8 mouse cellular contexts compared by ENCODE assay signal in the genomic region with DNA sequence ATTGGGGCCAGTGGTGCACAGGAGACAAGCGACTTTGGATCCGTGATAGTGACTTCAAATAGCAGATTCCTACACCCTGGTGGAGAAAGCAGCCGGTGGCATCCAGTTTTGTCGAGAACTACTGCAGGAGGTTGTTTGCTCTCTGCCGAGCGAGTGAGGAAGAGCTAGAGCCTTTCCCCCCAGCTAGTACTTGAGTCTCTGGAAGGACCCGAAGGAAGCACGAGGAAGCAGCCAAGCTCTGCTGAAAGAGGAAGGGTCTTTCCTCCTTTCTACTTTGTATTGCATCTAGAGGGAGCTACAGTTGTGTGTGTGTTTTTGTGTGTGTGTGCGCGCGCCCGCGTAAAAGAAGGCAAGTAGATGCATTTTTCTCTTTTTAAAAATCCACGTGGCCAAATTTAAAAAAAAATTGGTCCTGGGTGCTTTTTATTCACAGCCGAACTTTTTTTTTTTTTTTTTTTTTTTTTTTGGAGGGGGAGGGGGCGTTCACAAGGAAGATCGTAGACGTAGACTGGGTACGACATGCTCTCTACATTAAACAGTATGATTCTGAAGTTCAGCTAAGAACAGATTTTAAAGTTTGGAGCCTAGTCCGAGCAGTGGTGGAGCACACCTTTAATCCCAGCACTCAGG. TPM values are rescaled to one million over a fixed set of nuclear protein-coding genes. Genes with fewer than 3 reads are reported as not detected.
DNase-seq lines count a peak whose midpoint lies in the region; ATAC-seq lines count a peak whose summit lies in the region.

No protein-coding gene starts in this region.

- H3K27ac ChIP-seq in hindbrain, embryonic 10.5 days: peak overlapping the region; percentile 97

- peak; percentile 19 to 26 for DNase-seq in left cerebral cortex, postnatal 14 days (ENCODE audit: low spot score in 2 of 2)
- DNase-seq in left cerebral cortex, adult 9 months (ENCODE audit: low spot score in 2 of 2): no peak
- DNase-seq in hindbrain, embryonic 10.5 days (ENCODE audit: low spot score): no peak
- no peak for DNase-seq in thymus, adult 18-20 months
- no peak for DNase-seq in adrenal gland, postnatal 4 days (ENCODE audit: low spot score in 2 of 2)
- DNase-seq in urinary bladder, adult 2 months (ENCODE audit: low spot score): no peak

- no peaks in the 10 kb centered on the region for H3K27me3 ChIP-seq in hindbrain, embryonic 10.5 days (ENCODE audit: insufficient read depth, poor library complexity, severe bottlenecking)

- H3K4me3 ChIP-seq in hindbrain, embryonic 10.5 days: peak overlapping the region; percentile 93

- H3K36me3 ChIP-seq in hindbrain, embryonic 10.5 days: peaks cover 62% of the 10 kb centered on the region

- intact Hi-C loops in left cerebral cortex, postnatal 14 days (cut with DNase I): no loop called here

- WGBS in hindbrain, embryonic 10.5 days: 31% methylated on average over 20 of the region's 20 CpGs

- 0 out of 2 replicates have a peak, but pooled peaks cover 5% of the 10 kb centered on the region for H3K9me3 ChIP-seq in hindbrain, embryonic 10.5 days

- peak; percentile 15; the same call in 1 of the 2 replicates for ATAC-seq in common myeloid progenitor, adult 5-6 weeks (replicated peaks; ENCODE audit: low read depth, poor library complexity, severe bottlenecking)
- peak; percentile 21 for ATAC-seq in megakaryocyte progenitor cell, adult 5-6 weeks (replicated peaks; ENCODE audit: poor library complexity)

- H3K4me1 ChIP-seq in hindbrain, embryonic 10.5 days (replicated peaks): peaks cover 21% of the 10 kb centered on the region

RNA-seq across cellular contexts. Expression of gene Hira, which starts 1.4 kb away (rescaled TPM):
- total RNA-seq in left cerebral cortex, postnatal 14 days (2021): 10 to 100 TPM; 74.4 to 86.5 TPM
- total RNA-seq in common myeloid progenitor, adult 5-6 weeks (2017): 95.4 and 106 TPM in 2 replicates
- 18.4 and 21.4 TPM in 2 replicates for polyA plus RNA-seq in hindbrain, embryonic 10.5 days (2016; fragmentation: Nextera tagmentation; extraction: Ambion mirVana)
- total RNA-seq in megakaryocyte progenitor cell, adult 5-6 weeks (2015): 44.2 and 47.4 TPM in 2 replicates
- 55.6 and 70.6 TPM in 2 replicates for total RNA-seq in megakaryocyte progenitor cell, adult 5-6 weeks (2017)
- total RNA-seq in adrenal gland, postnatal 4 days (2021): 10 to 100 TPM; 55.5 to 72.1 TPM
- 34.4 and 36.8 TPM in 2 replicates for polyA plus RNA-seq in urinary bladder, adult 2 months (2012; rRNA removed)

RNA-seq across cellular contexts. Expression of gene Mrpl40, which starts 1.5 kb away (rescaled TPM):
- total RNA-seq in left cerebral cortex, postnatal 14 days (2021): 10 to 100 TPM; 28.9 to 43.8 TPM
- total RNA-seq in common myeloid progenitor, adult 5-6 weeks (2017): 105 and 109 TPM in 2 replicates
- polyA plus RNA-seq in hindbrain, embryonic 10.5 days (2016; fragmentation: Nextera tagmentation; extraction: Ambion mirVana): 125 and 127 TPM in 2 replicates
- 93.4 and 121 TPM in 2 replicates for total RNA-seq in megakaryocyte progenitor cell, adult 5-6 weeks (2015)
- 105 and 112 TPM in 2 replicates for total RNA-seq in megakaryocyte progenitor cell, adult 5-6 weeks (2017)
- total RNA-seq in adrenal gland, postnatal 4 days (2021): 10 to 100 TPM; 62.5 to 62.6 TPM
- polyA plus RNA-seq in urinary bladder, adult 2 months (2012; rRNA removed): 22.5 and 24.9 TPM in 2 replicates

RNA-seq across cellular contexts. Expression of gene Gm28539, which starts 41.8 kb away (rescaled TPM):
- total RNA-seq in left cerebral cortex, postnatal 14 days (2021): 1 to 10 TPM; 3.3 to 7.7 TPM
- total RNA-seq in common myeloid progenitor, adult 5-6 weeks (2017): not detected in 2 replicates
- polyA plus RNA-seq in hindbrain, embryonic 10.5 days (2016; fragmentation: Nextera tagmentation; extraction: Ambion mirVana): not detected in 2 replicates
- not detected in 2 replicates for total RNA-seq in megakaryocyte progenitor cell, adult 5-6 weeks (2015)
- not detected in 2 replicates for total RNA-seq in megakaryocyte progenitor cell, adult 5-6 weeks (2017)
- 10 to 100 TPM in 1 of 2 experiments, 1 to 10 TPM in 1; 6.5 to 10.2 TPM for total RNA-seq in adrenal gland, postnatal 4 days (2021)
- polyA plus RNA-seq in urinary bladder, adult 2 months (2012; rRNA removed): not detected in 2 replicates

RNA-seq across cellular contexts. Expression of gene 2510002D24Rik, which starts 41.8 kb away (rescaled TPM):
- 10 to 100 TPM; 22.1 to 26.4 TPM for total RNA-seq in left cerebral cortex, postnatal 14 days (2021)
- 26.1 and 34.9 TPM in 2 replicates for total RNA-seq in common myeloid progenitor, adult 5-6 weeks (2017)
- 27.3 and 27.4 TPM in 2 replicates for polyA plus RNA-seq in hindbrain, embryonic 10.5 days (2016; fragmentation: Nextera tagmentation; extraction: Ambion mirVana)
- 23.1 and 27.0 TPM in 2 replicates for total RNA-seq in megakaryocyte progenitor cell, adult 5-6 weeks (2015)
- 23.2 and 36.1 TPM in 2 replicates for total RNA-seq in megakaryocyte progenitor cell, adult 5-6 weeks (2017)
- 10 to 100 TPM; 23.8 to 27.5 TPM for total RNA-seq in adrenal gland, postnatal 4 days (2021)
- 41.6 and 56.6 TPM in 2 replicates for polyA plus RNA-seq in urinary bladder, adult 2 months (2012; rRNA removed)

Comparison
In these comparisons a context has a peak if more than half of its experiments do, and no peak if none do; other contexts are left out.
1. DNase-seq: peak in left cerebral cortex, postnatal 14 days (2 of 2); none in left cerebral cortex, adult 9 months (0 of 2), hindbrain, embryonic 10.5 days (single experiment), thymus, adult 18-20 months (0 of 2), adrenal gland, postnatal 4 days (0 of 2) and urinary bladder, adult 2 months (single experiment).